Mouse (Mus musculus): ENCODE data around the gene Ppp4r1. TPM values are rescaled to one million over a fixed set of nuclear protein-coding genes. Genes with fewer than 3 reads are reported as not detected.

The Ppp4r1 gene
- polyA plus RNA-seq, 1 experiment from 2014 or later, result 37.2 TPM

- ATAC-seq (ENCODE audit: insufficient number of reproducible peaks, low FRiP score, low TSS enrichment, low read depth), result no peak
- no peak overlapping the region for H3K4me2 ChIP-seq (replicated peaks)
- no peak overlapping the region for H3K9ac ChIP-seq
- no peaks in the 10 kb centered on the region for H3K27me3 ChIP-seq
- H3K36me3 ChIP-seq, result no peaks in the 10 kb centered on the region
- no peak overlapping the region for H3K4me3 ChIP-seq (replicated peaks)
- 81% methylated on average over 6 of the region's 6 CpGs for WGBS
- no peak overlapping the region for H3K27ac ChIP-seq (replicated peaks)
- H3K9me3 ChIP-seq (replicated peaks), result 0 out of 2 replicates have a peak, but pooled peaks cover 5% of the 10 kb centered on the region
- no peaks in the 10 kb centered on the region for H3K4me1 ChIP-seq
Observed at GRCm38 (mm10) chr17:65748997-65749396, 33.4 kb upstream of the Ppp4r1 start.

- Histone ChIP-seq H3K4me3 (replicated peaks) (no peak overlapping the region), H3K27ac (replicated peaks) (no peak overlapping the region), H3K27me3 (no peaks in the 10 kb centered on the region), H3K4me1 (no peaks in the 10 kb centered on the region), H3K9me3 (replicated peaks) (0 out of 2 replicates have a peak, but pooled peaks cover 5% of the 10 kb centered on the region), H3K4me2 (replicated peaks) (no peak overlapping the region), H3K9ac (no peak overlapping the region), H3K36me3 (no peaks in the 10 kb centered on the region)
- 90% methylated on average over 7 of the region's 7 CpGs for WGBS
- ATAC-seq (ENCODE audit: insufficient number of reproducible peaks, low FRiP score, low TSS enrichment, low read depth), result no peak
Observed at GRCm38 (mm10) chr17:65749803-65750202, 32.6 kb upstream of the Ppp4r1 start.

GRCm38 (mm10) chr17:65750301-65750700, 32.1 kb upstream of the Ppp4r1 start:
- H3K4me3 ChIP-seq (replicated peaks), result no peak overlapping the region
- H3K27me3 ChIP-seq, result no peaks in the 10 kb centered on the region
- H3K4me2 ChIP-seq (replicated peaks), result no peak overlapping the region
- H3K9me3 ChIP-seq (replicated peaks), result 0 out of 2 replicates have a peak, but pooled peaks cover 7% of the 10 kb centered on the region
- no peak overlapping the region for H3K9ac ChIP-seq
- no peak for ATAC-seq (ENCODE audit: insufficient number of reproducible peaks, low FRiP score, low TSS enrichment, low read depth)
- no peaks in the 10 kb centered on the region for H3K36me3 ChIP-seq
- no peak overlapping the region for H3K27ac ChIP-seq (replicated peaks)
- no peaks in the 10 kb centered on the region for H3K4me1 ChIP-seq

- Histone ChIP-seq H3K9me3 (replicated peaks) (0 out of 2 replicates have a peak, but pooled peaks cover 7% of the 10 kb centered on the region), H3K4me1 (no peaks in the 10 kb centered on the region), H3K9ac (no peak overlapping the region), H3K36me3 (no peaks in the 10 kb centered on the region), H3K27ac (replicated peaks) (no peak overlapping the region), H3K27me3 (no peaks in the 10 kb centered on the region), H3K4me3 (replicated peaks) (no peak overlapping the region), H3K4me2 (replicated peaks) (no peak overlapping the region)
- no peak for ATAC-seq (ENCODE audit: insufficient number of reproducible peaks, low FRiP score, low TSS enrichment, low read depth)
- WGBS, result 94% methylated on average over 6 of the region's 6 CpGs
Observed at GRCm38 (mm10) chr17:65753130-65753529, 29.2 kb upstream of the Ppp4r1 start.

GRCm38 (mm10) chr17:65755857-65756256, 26.5 kb upstream of the Ppp4r1 start:
- 85% methylated on average over 3 of the region's 3 CpGs for WGBS
- 0 out of 2 replicates have a peak, but pooled peaks cover 3% of the 10 kb centered on the region for H3K36me3 ChIP-seq
- no peak overlapping the region for H3K4me3 ChIP-seq (replicated peaks)
- H3K27ac ChIP-seq (replicated peaks), result no peak overlapping the region
- H3K9ac ChIP-seq, result no peak overlapping the region
- H3K9me3 ChIP-seq (replicated peaks), result 0 out of 2 replicates have a peak, but pooled peaks cover 7% of the 10 kb centered on the region
- no peak for ATAC-seq (ENCODE audit: insufficient number of reproducible peaks, low FRiP score, low TSS enrichment, low read depth)
- no peak overlapping the region for H3K4me2 ChIP-seq (replicated peaks)
- H3K27me3 ChIP-seq, result no peaks in the 10 kb centered on the region
- H3K4me1 ChIP-seq, result no peaks in the 10 kb centered on the region

GRCm38 (mm10) chr17:65757150-65757549, 25.2 kb upstream of the Ppp4r1 start:
- no peak overlapping the region for H3K4me2 ChIP-seq (replicated peaks)
- H3K4me3 ChIP-seq (replicated peaks), result no peak overlapping the region
- H3K36me3 ChIP-seq, result 0 out of 2 replicates have a peak, but pooled peaks cover 3% of the 10 kb centered on the region
- H3K9me3 ChIP-seq (replicated peaks), result 0 out of 2 replicates have a peak, but pooled peaks cover 7% of the 10 kb centered on the region
- H3K4me1 ChIP-seq, result no peaks in the 10 kb centered on the region
- H3K27me3 ChIP-seq, result no peaks in the 10 kb centered on the region
- ATAC-seq (ENCODE audit: insufficient number of reproducible peaks, low FRiP score, low TSS enrichment, low read depth), result no peak
- H3K27ac ChIP-seq (replicated peaks), result no peak overlapping the region
- WGBS, result 47% methylated on average over 6 of the region's 6 CpGs
- no peak overlapping the region for H3K9ac ChIP-seq

- Histone ChIP-seq H3K36me3 (peaks cover 3% of the 10 kb centered on the region; the same call in 1 of the 2 replicates), H3K27me3 (no peaks in the 10 kb centered on the region), H3K27ac (replicated peaks) (no peak overlapping the region), H3K4me1 (peaks cover 2% of the 10 kb centered on the region), H3K4me2 (replicated peaks) (no peak overlapping the region), H3K4me3 (replicated peaks) (no peak overlapping the region), H3K9me3 (replicated peaks) (no peaks in the 10 kb centered on the region), H3K9ac (no peak overlapping the region)
- 96% methylated on average over 14 of the region's 14 CpGs for WGBS
- no peak for ATAC-seq (ENCODE audit: insufficient number of reproducible peaks, low FRiP score, low TSS enrichment, low read depth)
Observed at GRCm38 (mm10) chr17:65763221-65763620, 19.2 kb upstream of the Ppp4r1 start.

GRCm38 (mm10) chr17:65768486-65768885, 13.9 kb upstream of the Ppp4r1 start:
- Histone ChIP-seq H3K4me1 (peaks cover 31% of the 10 kb centered on the region), H3K4me2 (replicated peaks) (no peak overlapping the region), H3K9ac (no peak overlapping the region), H3K9me3 (replicated peaks) (no peaks in the 10 kb centered on the region), H3K4me3 (replicated peaks) (no peak overlapping the region), H3K36me3 (no peaks in the 10 kb centered on the region; the same call in 1 of the 2 replicates), H3K27me3 (no peaks in the 10 kb centered on the region), H3K27ac (replicated peaks) (no peak overlapping the region)
- 0 out of 2 replicates have a peak, but pooled peaks have one; percentile 11 for ATAC-seq (ENCODE audit: insufficient number of reproducible peaks, low FRiP score, low TSS enrichment, low read depth)
- WGBS, result 39% methylated on average over 5 of the region's 5 CpGs

- Histone ChIP-seq H3K27ac (replicated peaks) (peak overlapping the region; percentile 56; the same call in 1 of the 2 replicates), H3K9ac (peak overlapping the region; percentile 70), H3K27me3 (no peaks in the 10 kb centered on the region), H3K36me3 (no peaks in the 10 kb centered on the region), H3K4me1 (peaks cover 31% of the 10 kb centered on the region), H3K9me3 (replicated peaks) (no peaks in the 10 kb centered on the region), H3K4me3 (replicated peaks) (peak overlapping the region; percentile 75), H3K4me2 (replicated peaks) (peak overlapping the region; percentile 86)
- ATAC-seq (ENCODE audit: insufficient number of reproducible peaks, low FRiP score, low TSS enrichment, low read depth), result no peak
- 22% methylated on average over 17 of the region's 17 CpGs for WGBS
Observed at GRCm38 (mm10) chr17:65770982-65771915, 11.1 kb upstream of the Ppp4r1 start.

GRCm38 (mm10) chr17:65771951-65772934, 10.1 kb upstream of the Ppp4r1 start, which contains the start of gene Rab31:
Gene Rab31 (minus strand): TSS chr17:65772752.
- H3K27ac ChIP-seq (replicated peaks), result peak within 1 kb of the TSS; percentile 56; the same call in 1 of the 2 replicates
- H3K9me3 ChIP-seq (replicated peaks), result no peaks in the 10 kb centered on the region
- peak within 1 kb of the TSS; percentile 86 for H3K4me2 ChIP-seq (replicated peaks)
- ATAC-seq (ENCODE audit: insufficient number of reproducible peaks, low FRiP score, low TSS enrichment, low read depth), result peak; percentile 74
- H3K9ac ChIP-seq, result peak within 1 kb of the TSS; percentile 70
- under 1% methylated on average over 75 of the region's 75 CpGs for WGBS
- H3K36me3 ChIP-seq, result no peaks in the 10 kb centered on the region
- H3K4me1 ChIP-seq, result peaks cover 31% of the 10 kb centered on the region
- H3K4me3 ChIP-seq (replicated peaks), result peak within 1 kb of the TSS; percentile 75
- H3K27me3 ChIP-seq, result no peaks in the 10 kb centered on the region

Data from embryonic facial prominence, embryonic 15.5 days (tissue).